Mouse (Mus musculus) heart, postnatal 0 days (tissue): ENCODE measurements at regions not wholly inside any gene's neighbourhood (a gene's known extent, or its start where the extent isn't known, plus 50 kb on each side); places are given as distances from the start of the nearest gene placed in this dataset.

Source experiments
- CTCF ChIP-seq: IDR thresholded peaks from 2 replicates; pipeline ENCODE4 v1.5.1; 2016; ENCODE audit warnings: antibody characterized with exemption, control low read depth, low read depth
- EP300 ChIP-seq: IDR thresholded peaks from 2 replicates; pipeline ENCODE4 v1.6.1; 2016; ENCODE audit warnings: antibody characterized with exemption, low read depth

GRCm38 (mm10) chr17:72719618-72720017, 115.2 kb upstream of the Alk start:
- TF ChIP-seq CTCF, result no peak
- no peak for TF ChIP-seq EP300
